21 mouse cellular contexts compared by ENCODE assay signal in the genomic region with DNA sequence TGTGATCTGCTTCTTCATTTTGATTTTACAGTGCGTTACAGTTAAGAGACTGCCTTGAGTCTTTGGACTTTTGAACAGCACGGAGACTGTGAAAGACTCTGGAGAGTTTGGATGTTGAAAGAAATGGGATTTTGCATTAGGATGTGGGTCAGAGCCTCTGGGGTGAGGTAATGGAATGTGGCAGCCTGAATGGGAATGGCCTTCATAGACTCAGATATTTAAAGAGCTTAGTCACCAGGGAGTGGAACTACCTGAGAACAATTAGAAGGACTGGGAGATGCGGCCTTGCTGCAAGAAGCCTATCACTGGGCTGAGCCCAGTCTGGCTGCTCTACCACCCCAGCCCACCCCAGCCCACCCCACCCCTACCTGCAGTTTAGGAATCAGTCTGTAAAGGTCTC.
"Had no signal": no experiment of that assay in that cellular context is flagged by ENCODE, and none has a peak within 500 bp of the region (broad histone marks: within the 10 kb centered on the region; RNA-seq: fewer than 3 reads in every experiment).

No protein-coding gene starts in this region.

- H3K9me3 ChIP-seq: limb, embryonic 10.5 days; limb, embryonic 13.5 days; liver, embryonic 12.5 days; liver, embryonic 15.5 days; lung, embryonic 15.5 days; megakaryocyte, embryonic 14.5 days; midbrain, embryonic 10.5 days; midbrain, embryonic 13.5 days; neural tube, embryonic 13.5 days; stomach, embryonic 15.5 days had no signal

- DNase-seq: kidney, adult 9 months; kidney, postnatal 14 days; kidney, postnatal 4 days; liver; lung, adult 18-20 months; right cerebral cortex, postnatal 25 days; spleen, adult 18-20 months; thymus, adult 18-20 months; thymus, postnatal 36 days had no signal

- H3K4me2 ChIP-seq: limb, embryonic 13.5 days; liver, embryonic 12.5 days; liver, embryonic 15.5 days; lung, embryonic 15.5 days; midbrain, embryonic 13.5 days; neural tube, embryonic 13.5 days; stomach, embryonic 15.5 days had no signal

- H3K9ac ChIP-seq: limb, embryonic 13.5 days; liver, embryonic 12.5 days; liver, embryonic 15.5 days; lung, embryonic 15.5 days; midbrain, embryonic 13.5 days; neural tube, embryonic 13.5 days; stomach, embryonic 15.5 days had no signal

- ATAC-seq: liver, embryonic 12.5 days; midbrain, embryonic 13.5 days; midbrain, embryonic 16.5 days had no signal

- H3K27me3 ChIP-seq: limb, embryonic 13.5 days; lung, embryonic 15.5 days; megakaryocyte, embryonic 14.5 days; stomach, embryonic 15.5 days had no signal

- H3K4me3 ChIP-seq: limb, embryonic 10.5 days; limb, embryonic 13.5 days; liver, embryonic 12.5 days; liver, embryonic 15.5 days; lung, embryonic 15.5 days; megakaryocyte, embryonic 14.5 days; midbrain, embryonic 10.5 days; midbrain, embryonic 13.5 days; myocyte; neural tube, embryonic 13.5 days; stomach, embryonic 15.5 days had no signal

- H3K27ac ChIP-seq: limb, embryonic 10.5 days; limb, embryonic 13.5 days; liver, embryonic 12.5 days; liver, embryonic 15.5 days; lung, embryonic 15.5 days; midbrain, embryonic 10.5 days; midbrain, embryonic 13.5 days; neural tube, embryonic 13.5 days; stomach, embryonic 15.5 days had no signal
